Mouse (Mus musculus): Measurements from ENCODE around the gene Atg9a.

DNA sequence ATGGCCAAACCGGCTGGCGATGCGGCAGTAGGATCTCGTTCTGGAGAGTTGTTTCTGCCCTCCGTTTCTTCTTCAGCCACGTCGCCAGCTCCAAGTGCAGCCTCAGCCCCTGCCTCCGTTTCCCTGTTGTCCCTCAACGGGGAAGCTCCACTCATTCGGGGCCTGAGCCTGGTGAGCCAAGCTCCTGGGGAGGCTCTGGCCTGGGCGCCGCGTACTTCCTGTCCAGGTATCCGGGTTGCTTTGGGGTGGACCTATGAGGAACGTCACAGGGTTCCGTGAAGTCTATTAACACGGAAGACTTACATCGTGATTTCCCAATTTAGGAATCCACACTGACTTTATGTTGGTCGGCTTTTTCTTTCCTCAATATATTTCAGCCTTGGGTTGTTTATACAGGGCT, 456 bp upstream of the Atg9a start:
- TF ChIP-seq POLR2A (IDR thresholded peaks at IDR 0.05; ENCODE audit: insufficient read depth, low read length): no peak
- TF ChIP-seq CTCF (IDR thresholded peaks at IDR 0.05; ENCODE audit: low read depth, low read length): no peak

Data from ES-Bruce4 (cell line).